Mouse (Mus musculus) left cerebral cortex, adult 18-20 months (tissue): ENCODE data around the gene Lrrc8c. TPM values are rescaled to one million over a fixed set of nuclear protein-coding genes. Genes with fewer than 3 reads are reported as not detected.

Source experiments
- DNase-seq, 2 experiments: peaks; one replicate each; pipeline ENCODE4 v3.0.0; 2021 to 2022; ENCODE audit warnings: low spot score in 2 of 2, mixed read lengths in 1 of 2
- total RNA-seq, 2 experiments: library from RNA; stranded (reverse); gene quantifications; 2 replicates each; pipeline ENCODE4 v1.2.3; 2021

Gene Lrrc8c
- total RNA-seq, 2 experiments from 2014 or later, result 30.7 to 31.0 TPM

GRCm38 (mm10) chr5:105593630-105594029 lies 74.4 kb downstream of the Lrrc8c start:
- DNase-seq, result no peak

DNA sequence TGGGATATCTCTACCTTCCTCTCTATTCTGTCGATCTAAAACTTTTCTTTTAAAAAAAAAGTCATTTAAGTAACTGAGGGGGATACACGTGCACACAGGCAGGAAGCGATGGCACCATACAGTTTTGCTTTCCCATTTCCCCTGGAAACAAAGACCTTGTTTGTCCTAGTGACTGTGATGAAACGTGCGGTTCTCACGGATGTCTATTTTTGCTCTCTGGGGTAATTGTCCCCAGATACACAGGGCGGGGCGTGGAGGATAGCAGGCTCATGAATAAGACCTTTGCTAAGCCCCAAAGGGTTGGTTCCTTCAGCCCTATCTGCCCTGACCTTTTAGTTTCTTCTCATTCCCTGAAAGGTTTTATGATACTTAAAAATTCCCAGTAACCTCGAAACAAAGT lies 79.7 kb downstream of the Lrrc8c start:
- DNase-seq, result no peak

DNA sequence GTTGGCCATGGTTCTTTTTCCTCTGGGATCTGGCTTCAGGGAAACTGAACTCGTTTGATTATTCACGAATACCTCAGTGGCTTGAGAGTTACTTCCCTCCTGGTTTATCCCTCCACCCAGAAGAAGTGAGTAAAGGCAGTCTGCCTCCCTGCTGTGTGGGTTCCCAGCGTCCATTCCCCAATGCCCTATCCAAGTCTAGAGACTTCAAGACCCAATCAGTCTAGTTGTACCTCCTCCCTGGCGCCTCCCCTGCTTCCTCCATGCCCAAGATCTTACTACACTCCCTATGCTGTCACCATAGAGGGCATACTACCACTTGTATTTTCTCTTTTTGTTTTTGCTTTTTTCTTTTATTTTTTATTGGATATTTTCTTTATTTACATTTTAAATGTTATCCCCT lies 80.1 kb downstream of the Lrrc8c start:
- DNase-seq, result no peak

DNA sequence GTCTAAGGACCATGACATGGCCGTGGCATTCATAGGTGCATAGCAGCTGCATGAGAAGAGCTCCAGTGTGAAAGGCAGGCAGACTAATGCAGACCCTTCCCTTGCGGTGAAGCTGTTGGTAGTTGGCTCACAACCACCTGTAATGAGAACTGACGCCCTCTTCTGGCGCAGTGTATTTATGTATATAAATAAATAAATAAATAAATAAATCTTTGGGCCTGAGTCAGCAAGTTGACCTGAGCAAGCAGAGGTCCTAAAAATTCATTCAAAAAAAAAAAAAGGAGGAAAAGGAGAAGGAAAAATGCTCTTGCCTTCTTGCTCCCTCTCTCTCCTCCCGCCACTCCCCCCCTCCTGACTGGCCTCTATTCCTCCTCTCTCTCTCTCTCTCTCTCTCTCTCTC lies 81.8 kb downstream of the Lrrc8c start:
- no peak for DNase-seq

DNA sequence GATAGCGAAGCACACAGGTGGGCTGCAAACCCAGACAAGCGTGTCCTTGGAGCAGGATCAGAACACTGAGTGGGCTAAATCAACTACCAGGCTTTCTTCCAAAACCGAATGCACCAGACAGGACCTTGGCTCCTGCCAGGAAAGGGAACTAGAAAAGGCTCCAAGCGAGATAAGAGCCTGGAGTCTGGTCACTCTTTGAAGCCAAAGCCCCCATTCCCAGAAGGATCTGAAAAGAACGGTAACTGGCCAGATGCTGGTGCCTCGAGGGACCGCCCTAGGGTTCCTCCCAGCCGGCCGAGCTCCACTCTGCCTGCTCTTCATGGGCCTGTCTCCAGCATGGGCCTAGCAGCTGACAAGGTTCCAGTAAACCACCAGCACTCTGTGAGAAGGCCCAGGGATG lies 83.4 kb downstream of the Lrrc8c start:
- no peak for DNase-seq

DNA sequence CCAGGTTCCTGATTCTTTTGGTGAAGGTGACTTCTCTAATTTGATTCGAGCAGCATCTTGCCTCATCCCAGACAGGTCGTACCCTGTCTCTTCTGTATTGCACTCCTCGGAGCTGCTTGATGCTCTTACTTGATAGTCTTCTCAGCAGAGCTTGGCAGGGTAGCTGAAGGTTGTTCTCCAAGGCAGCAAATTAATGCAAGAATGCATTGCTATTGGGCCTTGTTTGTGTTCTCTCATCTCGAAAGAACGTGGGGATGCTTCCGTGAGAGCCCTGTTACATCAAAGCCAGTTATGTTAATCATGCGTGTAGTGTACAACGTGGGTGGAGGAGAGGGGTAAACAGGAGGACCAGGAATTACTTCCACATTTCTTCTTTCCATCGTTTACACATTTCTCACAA lies 86.5 kb downstream of the Lrrc8c start:
- DNase-seq, result no peak

DNA sequence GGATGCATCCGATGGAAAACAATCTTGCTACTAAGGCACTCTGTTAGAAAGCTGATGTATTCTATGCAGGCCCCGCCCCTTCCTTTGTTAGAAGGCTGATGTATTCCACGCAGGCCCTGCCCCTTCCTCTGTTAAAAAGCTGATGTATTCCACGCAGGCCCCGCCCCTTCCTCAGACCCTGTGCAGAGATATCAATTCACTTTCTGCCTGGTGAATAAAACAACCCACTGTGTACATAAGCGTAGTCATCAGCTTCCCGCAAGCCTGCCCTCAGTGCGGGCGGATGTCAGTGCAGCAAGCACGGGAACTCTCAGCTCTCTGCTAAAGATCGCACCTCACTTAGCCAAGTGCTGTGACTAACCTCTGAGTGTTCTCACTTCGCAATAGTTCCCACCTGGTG lies 90.5 kb downstream of the Lrrc8c start:
- peak in 1 of 2 experiments; percentile 11 for DNase-seq

DNA sequence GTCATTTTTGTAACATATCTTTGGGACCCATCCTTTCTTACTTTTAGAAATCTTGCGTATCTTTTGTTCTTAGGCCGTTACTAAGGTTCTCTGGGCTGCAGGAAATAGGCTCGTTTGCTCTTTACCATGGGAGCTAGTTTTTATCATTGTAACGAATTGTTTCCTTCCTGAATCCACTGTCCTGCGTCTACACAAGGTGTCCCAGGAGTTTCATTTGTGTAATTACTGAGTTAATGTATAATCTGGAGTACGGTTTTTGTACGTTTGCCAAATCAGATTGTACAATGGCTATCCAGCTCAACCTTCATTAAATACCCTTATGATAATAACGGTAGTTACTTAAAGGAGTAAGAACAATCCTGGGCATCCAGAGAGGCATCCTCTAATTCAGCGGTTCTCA lies 93.8 kb downstream of the Lrrc8c start:
- no peak for DNase-seq

- no peak for DNase-seq
Measured at GRCm38 (mm10) chr5:105614000-105614399, 94.8 kb downstream of the Lrrc8c start.

- DNase-seq, result no peak
Measured at GRCm38 (mm10) chr5:105614682-105615434, 95.7 kb downstream of the Lrrc8c start.

DNA sequence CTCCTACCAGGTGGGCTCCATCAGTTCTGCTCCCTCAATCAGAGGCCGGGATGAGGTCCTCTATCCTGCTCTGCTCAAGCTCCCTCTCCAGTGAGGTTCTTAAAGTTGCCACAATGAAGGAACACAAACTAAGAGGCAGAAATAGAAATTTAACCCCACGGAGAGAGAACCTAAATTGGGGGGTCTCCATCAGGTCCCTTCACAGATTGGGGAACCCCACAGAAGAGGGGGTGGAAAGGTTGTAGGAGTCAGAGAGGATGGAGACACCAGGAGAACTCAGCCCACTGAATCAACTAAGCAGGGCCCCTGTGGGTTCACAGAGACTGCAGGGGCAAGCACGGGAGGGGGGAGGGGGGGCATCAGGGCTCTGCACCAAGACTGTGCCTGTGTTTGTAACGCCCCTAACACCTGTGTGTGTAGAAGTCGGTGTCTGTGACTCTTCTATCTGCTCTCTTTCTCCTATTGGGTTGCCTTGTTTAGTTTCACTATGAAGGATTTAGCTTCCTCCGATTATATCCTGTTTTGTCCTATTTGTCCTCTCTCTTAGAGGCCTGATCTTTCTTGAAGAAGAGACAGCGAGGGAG lies 96.8 kb downstream of the Lrrc8c start:
- no peak for DNase-seq

- no peak for DNase-seq
Measured at GRCm38 (mm10) chr5:105616538-105616937, 97.3 kb downstream of the Lrrc8c start.

DNA sequence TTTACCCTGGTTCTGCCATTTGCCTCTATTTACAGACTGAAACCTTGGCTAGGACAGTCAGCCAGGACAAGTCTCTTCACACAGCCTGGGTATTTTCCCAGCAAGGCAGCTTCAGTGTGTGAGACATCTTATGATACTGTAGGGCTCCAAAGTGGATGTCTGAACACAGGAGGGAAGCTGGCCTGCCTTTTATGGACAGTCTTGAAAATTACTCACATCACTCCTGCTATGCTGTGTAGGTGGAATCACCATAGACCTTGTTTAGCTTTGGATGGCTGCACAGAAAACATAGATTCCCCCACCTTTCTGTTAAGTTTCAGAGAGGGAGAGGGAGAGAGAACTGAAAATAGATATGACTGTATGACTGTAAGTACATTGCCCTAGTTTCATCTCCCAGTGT lies 99.3 kb downstream of the Lrrc8c start:
- DNase-seq, result no peak

GRCm38 (mm10) chr5:105619666-105620065 lies 100.5 kb downstream of the Lrrc8c start:
- DNase-seq, result no peak

- DNase-seq, result peak; percentile 69 to 72
Measured at GRCm38 (mm10) chr5:105620505-105621116, 101.4 kb downstream of the Lrrc8c start.

DNA sequence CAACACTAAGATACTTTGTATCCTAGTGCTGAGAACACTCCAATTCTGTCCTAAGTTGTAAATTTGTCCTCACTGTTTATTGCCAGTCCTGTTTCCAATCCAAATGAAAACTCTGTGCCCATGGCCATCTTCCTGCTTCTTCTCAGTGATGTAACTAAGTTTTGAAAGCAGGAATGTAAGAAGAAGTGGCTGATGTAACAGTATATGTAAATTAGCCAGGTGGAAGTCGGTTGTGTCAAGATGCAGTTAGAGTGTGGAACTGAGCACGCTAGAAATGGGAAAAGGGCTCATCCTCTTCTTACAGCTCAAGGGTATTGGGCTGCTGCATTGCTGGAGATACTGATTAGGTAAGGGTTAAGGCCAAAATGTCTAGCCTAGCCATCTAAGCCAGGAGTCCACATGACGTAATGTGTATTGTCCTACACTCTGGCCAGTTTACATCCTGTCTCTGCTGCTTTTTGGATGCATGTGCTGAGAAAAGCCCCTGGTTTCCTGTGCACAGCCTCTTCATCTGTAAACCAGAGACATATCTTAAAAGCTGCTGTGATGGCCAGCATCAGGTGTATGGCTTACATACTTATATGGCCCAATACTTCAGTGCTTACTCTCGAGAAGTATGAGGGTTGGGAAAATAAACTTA lies 104.0 kb downstream of the Lrrc8c start:
- no peak for DNase-seq

DNA sequence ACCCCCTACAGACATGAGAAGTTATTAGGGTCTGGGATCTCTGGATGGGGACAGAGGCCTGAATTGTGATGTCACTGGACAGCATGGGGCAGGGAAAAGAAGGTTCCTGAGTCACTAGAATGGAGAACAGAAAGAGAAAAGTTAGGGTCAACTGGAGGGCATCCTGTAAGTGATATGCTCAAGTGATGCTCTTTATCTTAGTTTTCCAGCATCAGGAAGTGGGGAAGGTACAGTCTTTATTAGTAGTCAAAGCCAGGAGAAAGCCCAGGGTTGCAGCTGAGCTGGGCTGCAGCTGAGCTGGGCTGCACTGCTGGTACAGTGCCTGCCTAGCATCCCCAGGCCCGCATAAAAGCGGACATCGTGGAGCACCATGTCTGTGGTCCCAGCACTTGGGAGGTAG lies 105.1 kb downstream of the Lrrc8c start:
- DNase-seq, result no peak

GRCm38 (mm10) chr5:105625504-105626150 lies 106.4 kb downstream of the Lrrc8c start:
- DNase-seq, result no peak

DNA sequence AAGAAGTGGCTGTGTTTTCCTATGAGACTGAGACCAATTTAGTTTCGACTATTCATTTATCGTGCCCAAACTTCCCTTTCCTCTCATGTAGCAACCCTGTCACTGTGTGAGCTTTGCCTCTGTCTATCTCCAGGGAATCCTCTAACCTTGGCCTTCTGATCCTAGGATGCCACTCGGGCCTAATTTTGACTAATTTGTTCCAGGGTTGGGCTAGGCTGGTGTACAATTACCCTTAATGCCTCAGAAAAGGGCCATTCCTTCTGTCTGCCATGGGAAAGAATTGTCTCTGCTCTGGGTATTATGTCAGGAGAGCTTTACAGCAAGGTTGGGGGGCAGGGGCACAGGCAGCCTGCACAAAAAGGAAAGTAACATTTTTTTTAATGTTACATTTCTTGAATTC lies 107.2 kb downstream of the Lrrc8c start:
- no peak for DNase-seq

- no peak for DNase-seq
Measured at GRCm38 (mm10) chr5:105627093-105627492, 107.9 kb downstream of the Lrrc8c start.

DNA sequence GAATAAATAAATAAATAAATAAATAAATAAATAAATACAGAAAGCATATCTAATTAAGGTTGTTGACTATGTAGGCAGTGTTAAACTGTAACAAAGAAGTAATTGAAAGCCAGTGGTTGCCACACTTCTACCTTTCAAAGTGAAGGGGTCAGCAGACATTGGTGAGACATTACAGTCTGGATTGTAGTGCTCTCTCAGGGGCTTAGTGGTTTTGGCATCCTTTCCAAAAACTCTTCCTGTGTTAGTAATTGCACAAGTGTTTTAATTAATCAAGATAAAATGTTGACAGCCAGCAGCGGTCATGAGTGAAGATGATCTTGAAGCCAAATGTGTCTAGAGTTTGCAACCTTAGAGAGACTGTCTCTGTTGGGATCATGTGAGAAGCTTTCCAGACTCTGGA lies 110.8 kb downstream of the Lrrc8c start:
- DNase-seq, result no peak

- DNase-seq, result peak; percentile 31 to 49
Measured at GRCm38 (mm10) chr5:105632066-105632465, 112.9 kb downstream of the Lrrc8c start.
